Mouse (Mus musculus): ENCODE measurements at regions not wholly inside any gene's neighbourhood (a gene's known extent, or its start where the extent isn't known, plus 50 kb on each side); places are given as distances from the start of the nearest gene placed in this dataset.
A peak's percentile ranks its signal among the peaks of the same experiment; 100 is the strongest.

DNA sequence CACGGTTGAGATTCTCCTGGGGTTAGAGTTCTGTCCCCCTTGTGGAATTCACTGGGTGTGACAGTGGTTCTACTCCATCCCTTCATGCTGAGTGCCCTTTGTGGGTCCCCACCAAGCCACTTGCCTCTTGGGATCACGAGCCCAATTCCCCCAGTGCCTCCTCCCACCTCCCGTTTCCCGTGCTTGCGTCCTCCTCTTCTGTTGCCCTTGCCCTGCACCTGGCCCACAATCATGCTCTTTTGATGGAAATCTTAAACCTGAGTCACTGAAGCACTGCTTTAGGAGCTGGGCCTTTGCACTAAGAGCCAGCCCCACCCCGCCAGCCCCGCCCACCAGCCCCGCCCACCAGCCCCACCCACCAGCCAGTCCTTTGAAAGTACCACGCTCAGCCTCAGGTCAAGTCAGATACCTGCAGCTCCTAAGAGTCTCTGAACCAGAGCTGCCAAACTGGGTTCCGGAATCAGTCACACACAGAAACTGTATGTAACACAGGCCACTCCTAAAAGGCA is 79.8 kb upstream of the Sertad2 start:
- TF ChIP-seq POLR2A (IDR thresholded peaks at IDR 0.05; ENCODE audit: insufficient read depth, low read length) = no peak
- peak; percentile 86 for TF ChIP-seq EP300 (IDR thresholded peaks at IDR 0.05; ENCODE audit: insufficient read depth, low read depth, low read length)
- TF ChIP-seq CTCF (IDR thresholded peaks at IDR 0.05; ENCODE audit: low read depth, low read length) = no peak
